Mouse (Mus musculus): Measurements from ENCODE around the gene Ccz1. TPM values are rescaled to one million over a fixed set of nuclear protein-coding genes. Genes with fewer than 3 reads are reported as not detected.

Ccz1 gene
- total RNA-seq, 1 experiment from 2014 or later: 66.8 TPM

DNA sequence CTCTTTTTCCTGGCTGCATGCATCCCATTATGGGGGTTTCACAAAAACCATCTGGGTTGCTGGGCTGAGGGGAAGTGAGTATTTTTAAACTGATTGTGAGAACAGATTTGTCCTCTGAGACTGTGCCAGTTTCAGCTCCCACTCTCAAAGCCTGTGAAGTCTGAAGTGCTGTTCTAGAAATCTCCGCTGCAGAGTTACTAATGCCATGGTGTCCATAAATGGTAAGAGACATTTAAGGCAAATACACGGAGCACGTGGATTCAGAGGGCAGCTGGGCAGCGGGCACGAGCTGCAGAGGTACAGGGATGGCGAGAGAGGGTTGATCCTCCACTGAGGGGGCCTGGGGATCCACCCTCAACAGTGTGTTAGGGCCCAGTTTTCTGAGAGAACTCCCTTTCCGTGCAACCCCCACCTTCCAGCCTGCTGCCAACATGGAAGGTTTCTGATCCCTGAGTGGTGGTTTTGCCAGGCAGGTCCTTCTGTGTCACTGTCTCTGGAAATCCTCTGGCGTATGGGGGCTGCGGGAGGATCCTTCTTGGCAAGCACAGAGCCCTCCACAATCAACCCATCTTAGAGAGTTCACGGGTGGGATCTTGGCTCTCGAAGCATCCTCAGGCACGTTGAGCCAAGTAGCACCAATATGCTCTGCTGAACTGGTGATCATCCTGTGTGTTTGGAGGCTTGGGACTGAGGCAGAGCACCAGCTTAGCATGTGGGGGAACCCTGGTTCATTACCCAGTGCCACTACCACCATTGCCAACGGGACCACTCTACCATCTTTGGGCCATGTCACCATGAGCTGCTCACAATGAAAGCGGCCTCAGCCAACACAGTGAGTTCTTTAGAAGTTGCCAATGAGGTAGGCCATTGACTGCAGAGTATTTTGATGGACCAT lies 71.2 kb downstream of the Ccz1 start:
- DNase-seq: no peak

DNA sequence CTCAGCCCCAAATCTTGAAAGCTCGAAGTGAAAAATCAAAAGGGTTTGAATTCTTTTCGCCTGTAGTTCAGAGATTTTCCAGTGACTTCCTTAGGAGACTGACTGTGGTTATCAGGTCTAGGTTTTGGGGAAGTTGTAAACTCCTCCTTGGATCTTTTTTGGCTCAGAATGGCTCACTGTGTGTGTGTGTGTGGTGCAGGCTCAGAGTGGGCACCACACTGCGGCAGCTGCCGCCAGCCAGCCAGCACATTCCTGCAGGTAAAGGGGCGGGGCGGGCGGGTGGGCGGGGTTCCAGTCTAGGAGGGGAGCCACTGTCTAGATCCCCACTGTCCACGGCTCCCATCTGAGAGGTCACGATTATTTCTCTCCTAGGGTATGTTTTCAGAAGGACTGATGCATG lies 73.1 kb downstream of the Ccz1 start:
- DNase-seq: no peak

Other genes starting within 250 kb of the Ccz1 start
- gene Eif2ak1, start 197.1 kb downstream of the Ccz1 start, total RNA-seq (2021): 32.2 and 42.0 TPM in 2 replicates
- gene Ankrd61, start 117.2 kb downstream of the Ccz1 start, total RNA-seq (2021): 0.21 TPM in 1 of 2 replicates, not detected in the other
- gene Aimp2, start 105.0 kb downstream of the Ccz1 start, total RNA-seq (2021): 38.3 and 44.5 TPM in 2 replicates
- 9.4 and 11.0 TPM in 2 replicates for gene Pms2, start 104.9 kb downstream of the Ccz1 start, total RNA-seq (2021)
- gene Gm42421, start 86.7 kb downstream of the Ccz1 start, total RNA-seq (2021): 1.8 TPM in 1 of 2 replicates, not detected in the other
- 3.8 and 4.9 TPM in 2 replicates for gene Rsph10b, start 81.8 kb downstream of the Ccz1 start, total RNA-seq (2021)
- gene Ocm, start 11.8 kb upstream of the Ccz1 start, total RNA-seq (2021): not detected in 2 replicates
- 32.9 and 34.8 TPM in 2 replicates for gene Lmtk2, start 85.6 kb upstream of the Ccz1 start, total RNA-seq (2021)
- 0.61 and 0.62 TPM in 2 replicates for gene Bhlha15, start 175.4 kb upstream of the Ccz1 start, total RNA-seq (2021)
- 101 and 107 TPM in 2 replicates for gene Tecpr1, start 208.7 kb upstream of the Ccz1 start, total RNA-seq (2021)
- 110 and 114 TPM in 2 replicates for gene Bri3, start 229.6 kb upstream of the Ccz1 start, total RNA-seq (2021)

All from adrenal gland, postnatal 25 days (tissue).